Mouse (Mus musculus): Measurements from ENCODE around the gene Rad9b. TPM values are rescaled to one million over a fixed set of nuclear protein-coding genes. Genes with fewer than 3 reads are reported as not detected.

Gene Rad9b
- total and polyA plus RNA-seq, 3 experiments: 9.0 to 10.4 (median 10.3) TPM

DNA sequence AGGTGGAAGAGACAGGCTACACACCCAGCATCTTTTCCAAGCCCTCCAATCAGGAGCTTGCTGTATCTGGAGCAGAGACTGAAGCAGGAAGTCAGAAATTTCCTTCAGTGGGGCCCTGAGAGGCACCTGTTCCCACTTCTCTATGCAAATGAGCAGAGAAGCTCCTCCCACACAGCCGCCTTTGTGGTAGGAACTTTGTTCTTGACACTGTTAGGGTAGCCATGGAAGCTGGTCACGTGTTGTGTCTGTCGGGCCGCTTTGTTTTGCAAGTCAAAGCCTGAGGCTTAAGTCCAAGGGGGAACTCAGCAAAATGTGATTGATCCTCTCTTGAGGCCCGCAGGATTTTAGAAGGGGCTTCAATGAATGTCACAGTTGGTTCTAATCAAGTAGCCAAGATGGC lies 79.2 kb downstream of the Rad9b start:
- Histone ChIP-seq H3K79me2 (replicated peaks; ENCODE audit: control insufficient read depth, extremely low read depth, insufficient read depth, poor library complexity, severe bottlenecking) (no peaks in the 10 kb centered on the region), H3K4me1 (ENCODE audit: control insufficient read depth in 1 of 2, insufficient read depth in 2 of 2) (peaks cover 8 to 30% of the 10 kb centered on the region in 2 experiments), H3K27ac (ENCODE audit: insufficient read depth, low read depth) (no peak overlapping the region), H3K9ac (ENCODE audit: insufficient read depth, low read depth) (no peak overlapping the region), H3K36me3 (replicated peaks in 1 of 2; ENCODE audit: control insufficient read depth in 1 of 2, insufficient read depth in 1 of 2, low read length in 1 of 2) (no peaks in the 10 kb centered on the region), H3K4me2 (ENCODE audit: insufficient read depth, low read depth, poor library complexity, severe bottlenecking) (0 out of 2 replicates have a peak overlapping the region, but pooled peaks have one; percentile 25), H3K4me3 (replicated peaks in 1 of 3; ENCODE audit: low read depth in 2 of 3, low read length in 2 of 3, poor library complexity in 1 of 3) (no peak overlapping the region), H3K27me3 (replicated peaks) (no peaks in the 10 kb centered on the region), H3K9me3 (replicated peaks; ENCODE audit: low read length) (no peaks in the 10 kb centered on the region)
- dilution Hi-C loops (cut with MboI; ENCODE audit: extremely low pct_ligation_motif_present, extremely low pct_unique_long_range_greater_than_20kb, low sequenced_read_pairs) (no loop called here), in situ Hi-C loops (cut with MboI; ENCODE audit: low pct_ligation_motif_present, low pct_unique_long_range_greater_than_20kb, low sequenced_read_pairs) (loop anchor here (5.0 to 25.0 kb wide), 2 partner anchors 43 to 137 kb away; partner anchors contain the start of gene Ccdc63)
- DNase-seq (ENCODE audit: extremely low read depth): peak; percentile 96
- peak; percentile 88 for TF ChIP-seq USF1 (IDR thresholded peaks at IDR 0.05; ENCODE audit: low read depth, low read length)
- no peak for TF ChIP-seq POLR2AphosphoS2 (IDR thresholded peaks at IDR 0.05; ENCODE audit: low read depth, low read length)
- no peak for TF ChIP-seq ZNF384 (IDR thresholded peaks at IDR 0.05; ENCODE audit: low read depth, low read length)
- TF ChIP-seq MAFK (IDR thresholded peaks at IDR 0.05; ENCODE audit: insufficient replicate concordance, low read length): 0 out of 2 replicates have a peak, but pooled peaks have one; percentile 24
- no peak for TF ChIP-seq ZC3H11A (IDR thresholded peaks at IDR 0.05; ENCODE audit: low read depth, low read length)
- TF ChIP-seq BHLHE40 (IDR thresholded peaks at IDR 0.05; ENCODE audit: low read depth, low read length): peak; percentile 88
- peak; percentile 73 for TF ChIP-seq ELF1 (IDR thresholded peaks at IDR 0.05; ENCODE audit: low read depth, low read length)
- peak; percentile 23; the same call in 1 of the 2 replicates for TF ChIP-seq POLR2A (IDR thresholded peaks at IDR 0.05; ENCODE audit: low read depth, low read length)
- TF ChIP-seq ETS1 (conservative IDR thresholded peaks at IDR 0.05; ENCODE audit: low read depth, low read length): peak; percentile 26; the same call in 1 of the 2 replicates
- 0 out of 2 replicates have a peak, but pooled peaks have one; percentile 30 for TF ChIP-seq RCOR1 (conservative IDR thresholded peaks at IDR 0.05; ENCODE audit: low read depth, low read length)
- TF ChIP-seq EP300 (IDR thresholded peaks at IDR 0.05; ENCODE audit: low read length): peak; percentile 50
- no peak for TF ChIP-seq MAZ (IDR thresholded peaks at IDR 0.05; ENCODE audit: low read depth, low read length)
- no peak for TF ChIP-seq RAD21 (IDR thresholded peaks at IDR 0.05; ENCODE audit: low read depth, low read length)
- no peak for TF ChIP-seq ZMIZ1 (IDR thresholded peaks at IDR 0.05; ENCODE audit: low read depth, low read length)
- TF ChIP-seq MAX (IDR thresholded peaks at IDR 0.05; ENCODE audit: low read length): peak; percentile 86
- TF ChIP-seq USF2 (conservative IDR thresholded peaks at IDR 0.05; ENCODE audit: low read depth, low read length): peak; percentile 88
- no peak for TF ChIP-seq MEF2A (IDR thresholded peaks at IDR 0.05; ENCODE audit: borderline replicate concordance, low read depth, low read length)
- TF ChIP-seq TCF12 (IDR thresholded peaks at IDR 0.05; ENCODE audit: low read depth, low read length): peak; percentile 53
- TF ChIP-seq CHD1 (IDR thresholded peaks at IDR 0.05; ENCODE audit: low read depth, low read length): no peak
- TF ChIP-seq IRF4 (IDR thresholded peaks at IDR 0.05; ENCODE audit: low read depth, low read length): peak; percentile 37; the same call in 1 of the 2 replicates
- TF ChIP-seq MYC (IDR thresholded peaks at IDR 0.05; ENCODE audit: low read depth, low read length): no peak

Other genes starting within 250 kb of the Rad9b start
- 0.47 and 0.59 TPM in 2 replicates for gene Ccdc63, start 213.4 kb downstream of the Rad9b start, total RNA-seq (2012; rRNA removed)
- gene Ccdc63, start 213.4 kb downstream of the Rad9b start, total RNA-seq (2014; rRNA removed): 0.39 TPM in 1 of 2 replicates, not detected in the other
- gene Ccdc63, start 213.4 kb downstream of the Rad9b start, polyA plus RNA-seq (2012; ENCODE audit: insufficient read length, low read depth): 0.70 and 0.94 TPM in 2 replicates
- gene Ppp1cc, start 196.0 kb downstream of the Rad9b start, total RNA-seq (2012; rRNA removed): 191 and 234 TPM in 2 replicates
- gene Ppp1cc, start 196.0 kb downstream of the Rad9b start, total RNA-seq (2014; rRNA removed): 401 and 406 TPM in 2 replicates
- 358 and 375 TPM in 2 replicates for gene Ppp1cc, start 196.0 kb downstream of the Rad9b start, polyA plus RNA-seq (2012; ENCODE audit: insufficient read length, low read depth)
- 156 and 167 TPM in 2 replicates for gene Hvcn1, start 147.4 kb downstream of the Rad9b start, total RNA-seq (2012; rRNA removed)
- gene Hvcn1, start 147.4 kb downstream of the Rad9b start, total RNA-seq (2014; rRNA removed): 132 and 143 TPM in 2 replicates
- 145 and 159 TPM in 2 replicates for gene Hvcn1, start 147.4 kb downstream of the Rad9b start, polyA plus RNA-seq (2012; ENCODE audit: insufficient read length, low read depth)
- gene Tctn1, start 89.8 kb downstream of the Rad9b start, total RNA-seq (2012; rRNA removed): 7.6 and 8.8 TPM in 2 replicates
- 2.6 and 2.9 TPM in 2 replicates for gene Tctn1, start 89.8 kb downstream of the Rad9b start, total RNA-seq (2014; rRNA removed)
- 3.7 and 4.4 TPM in 2 replicates for gene Tctn1, start 89.8 kb downstream of the Rad9b start, polyA plus RNA-seq (2012; ENCODE audit: insufficient read length, low read depth)
- gene Pptc7, start 69.9 kb downstream of the Rad9b start, total RNA-seq (2012; rRNA removed): 17.1 and 19.9 TPM in 2 replicates
- gene Pptc7, start 69.9 kb downstream of the Rad9b start, total RNA-seq (2014; rRNA removed): 25.6 and 25.9 TPM in 2 replicates
- gene Pptc7, start 69.9 kb downstream of the Rad9b start, polyA plus RNA-seq (2012; ENCODE audit: insufficient read length, low read depth): 22.2 and 23.6 TPM in 2 replicates
- gene Vps29, start 136 bp upstream of the Rad9b start, total RNA-seq (2012; rRNA removed): 82.2 and 94.9 TPM in 2 replicates
- gene Vps29, start 136 bp upstream of the Rad9b start, total RNA-seq (2014; rRNA removed): 145 and 153 TPM in 2 replicates
- 94.4 and 95.0 TPM in 2 replicates for gene Vps29, start 136 bp upstream of the Rad9b start, polyA plus RNA-seq (2012; ENCODE audit: insufficient read length, low read depth)
- gene Gpn3, start 17.6 kb upstream of the Rad9b start, total RNA-seq (2012; rRNA removed): 61.4 and 66.8 TPM in 2 replicates
- gene Gpn3, start 17.6 kb upstream of the Rad9b start, total RNA-seq (2014; rRNA removed): 96.1 and 97.1 TPM in 2 replicates
- 65.9 and 74.6 TPM in 2 replicates for gene Gpn3, start 17.6 kb upstream of the Rad9b start, polyA plus RNA-seq (2012; ENCODE audit: insufficient read length, low read depth)
- gene Fam216a, start 18.1 kb upstream of the Rad9b start, total RNA-seq (2012; rRNA removed): 37.2 and 38.2 TPM in 2 replicates
- gene Fam216a, start 18.1 kb upstream of the Rad9b start, total RNA-seq (2014; rRNA removed): 50.2 and 55.8 TPM in 2 replicates
- gene Fam216a, start 18.1 kb upstream of the Rad9b start, polyA plus RNA-seq (2012; ENCODE audit: insufficient read length, low read depth): 41.4 and 41.5 TPM in 2 replicates
- 297 and 315 TPM in 2 replicates for gene Arpc3, start 37.6 kb upstream of the Rad9b start, total RNA-seq (2012; rRNA removed)
- 425 and 543 TPM in 2 replicates for gene Arpc3, start 37.6 kb upstream of the Rad9b start, total RNA-seq (2014; rRNA removed)
- 256 TPM in 2 replicates for gene Arpc3, start 37.6 kb upstream of the Rad9b start, polyA plus RNA-seq (2012; ENCODE audit: insufficient read length, low read depth)
- gene Anapc7, start 67.5 kb upstream of the Rad9b start, total RNA-seq (2012; rRNA removed): 36.6 and 39.4 TPM in 2 replicates
- gene Anapc7, start 67.5 kb upstream of the Rad9b start, total RNA-seq (2014; rRNA removed): 21.3 and 21.9 TPM in 2 replicates
- 43.3 and 45.4 TPM in 2 replicates for gene Anapc7, start 67.5 kb upstream of the Rad9b start, polyA plus RNA-seq (2012; ENCODE audit: insufficient read length, low read depth)
- 80.9 and 123 TPM in 2 replicates for gene Atp2a2, start 148.0 kb upstream of the Rad9b start, total RNA-seq (2012; rRNA removed)
- gene Atp2a2, start 148.0 kb upstream of the Rad9b start, total RNA-seq (2014; rRNA removed): 59.5 and 61.6 TPM in 2 replicates
- 158 and 159 TPM in 2 replicates for gene Atp2a2, start 148.0 kb upstream of the Rad9b start, polyA plus RNA-seq (2012; ENCODE audit: insufficient read length, low read depth)